Mouse (Mus musculus) layer of hippocampus, adult 9-11 months (tissue): Measurements from ENCODE around the gene Srp9.
"Not testable (repeated sequence)": the region's sequence is repeated elsewhere in the genome, so short reads cannot be mapped to it uniquely, and the experiment has no call there.

ENCODE experiments used
- DNase-seq: peaks from one replicate; pipeline ENCODE4 v3.0.0; 2022

The Srp9 gene

GRCm38 (mm10) chr1:182148864-182149514, 24.5 kb downstream of the Srp9 start:
- DNase-seq: no peak

- DNase-seq: no peak
Observed at GRCm38 (mm10) chr1:182149966-182150365, 25.4 kb downstream of the Srp9 start.

DNA sequence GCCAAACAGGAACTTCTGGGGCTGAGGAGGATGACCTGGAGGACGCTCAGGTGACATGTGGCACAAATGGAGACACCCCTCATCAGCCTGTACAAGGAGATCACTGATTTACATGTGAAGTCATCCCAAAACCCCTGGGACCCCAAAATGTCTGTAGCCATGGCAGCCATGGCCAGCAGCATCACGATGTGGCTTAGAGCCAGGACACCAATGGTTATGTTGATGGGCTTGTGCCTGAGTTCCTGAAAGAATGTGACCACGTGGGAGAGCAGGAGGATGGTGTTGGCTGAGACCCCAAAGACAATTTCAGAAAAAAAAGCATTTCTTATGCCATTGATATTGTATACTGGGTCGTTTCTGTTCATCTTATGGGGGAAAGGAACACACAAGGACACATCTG, 33.2 kb downstream of the Srp9 start:
- no peak for DNase-seq

- no peak for DNase-seq
Observed at GRCm38 (mm10) chr1:182159575-182159974, 35.0 kb downstream of the Srp9 start.

GRCm38 (mm10) chr1:182162951-182163350, 38.4 kb downstream of the Srp9 start:
- DNase-seq: no peak

DNA sequence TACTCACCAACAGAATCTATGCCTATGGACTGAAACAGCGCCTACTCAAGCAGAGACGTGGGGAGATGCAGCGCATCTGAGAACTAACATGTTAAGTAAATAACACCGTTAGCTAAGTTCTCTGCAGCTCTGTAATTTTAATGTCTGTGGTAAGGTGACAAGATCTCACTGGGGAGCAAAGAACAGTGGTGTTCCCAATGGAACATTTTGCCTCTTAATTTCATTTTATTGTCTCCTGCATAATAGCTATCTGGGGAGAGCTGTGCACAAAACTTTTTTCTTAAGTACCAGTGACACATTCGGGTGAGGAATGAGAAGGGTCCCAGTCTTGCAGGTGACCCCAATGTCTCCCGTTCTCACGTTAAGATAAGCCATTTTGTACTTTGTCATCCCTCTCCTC, 39.8 kb downstream of the Srp9 start, which contains the start of gene Vmn1r1:
Gene Vmn1r1, minus strand, starts transcription at position 101 of the 400 bp plus-strand sequence.
- DNase-seq: no peak

- not testable (repeated sequence) for DNase-seq
Observed at GRCm38 (mm10) chr1:182170206-182170605, 45.7 kb downstream of the Srp9 start.

- not testable (repeated sequence) for DNase-seq
Observed at GRCm38 (mm10) chr1:182176985-182177384, 52.4 kb downstream of the Srp9 start.

GRCm38 (mm10) chr1:182181456-182182305, 57.1 kb downstream of the Srp9 start:
- no peak for DNase-seq
